Mouse (Mus musculus): ENCODE results near the gene Tbc1d1. TPM values are rescaled to one million over a fixed set of nuclear protein-coding genes. Genes with fewer than 3 reads are reported as not detected.
A peak's percentile ranks its signal among the peaks of the same experiment; 100 is the strongest.

Tbc1d1 gene
- total RNA-seq, 1 experiment from 2014 or later = 61.0 TPM

DNA sequence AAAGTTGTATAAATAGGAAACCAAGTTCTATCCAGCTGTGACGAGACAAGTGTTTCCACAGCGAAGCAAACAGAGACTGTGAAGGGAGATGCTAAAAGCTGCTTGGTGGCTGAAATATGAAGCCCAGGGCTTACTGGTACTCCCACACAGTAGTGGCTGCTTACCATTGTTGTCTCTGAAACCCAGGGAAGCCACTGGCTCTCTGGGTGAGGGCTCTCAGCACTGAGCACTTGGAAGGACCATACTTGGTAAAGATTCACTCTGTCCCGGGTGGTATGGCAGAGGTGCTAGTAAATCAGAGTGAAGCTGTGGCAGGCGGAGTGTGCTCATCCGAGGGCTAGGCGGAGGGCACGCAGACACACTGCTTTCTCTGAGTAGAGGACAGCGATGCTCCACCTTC is 131.2 kb downstream of the Tbc1d1 start:
- no peak for ATAC-seq (replicated peaks; ENCODE audit: insufficient number of reproducible peaks, low FRiP score, low TSS enrichment, poor library complexity, severe bottlenecking)

DNA sequence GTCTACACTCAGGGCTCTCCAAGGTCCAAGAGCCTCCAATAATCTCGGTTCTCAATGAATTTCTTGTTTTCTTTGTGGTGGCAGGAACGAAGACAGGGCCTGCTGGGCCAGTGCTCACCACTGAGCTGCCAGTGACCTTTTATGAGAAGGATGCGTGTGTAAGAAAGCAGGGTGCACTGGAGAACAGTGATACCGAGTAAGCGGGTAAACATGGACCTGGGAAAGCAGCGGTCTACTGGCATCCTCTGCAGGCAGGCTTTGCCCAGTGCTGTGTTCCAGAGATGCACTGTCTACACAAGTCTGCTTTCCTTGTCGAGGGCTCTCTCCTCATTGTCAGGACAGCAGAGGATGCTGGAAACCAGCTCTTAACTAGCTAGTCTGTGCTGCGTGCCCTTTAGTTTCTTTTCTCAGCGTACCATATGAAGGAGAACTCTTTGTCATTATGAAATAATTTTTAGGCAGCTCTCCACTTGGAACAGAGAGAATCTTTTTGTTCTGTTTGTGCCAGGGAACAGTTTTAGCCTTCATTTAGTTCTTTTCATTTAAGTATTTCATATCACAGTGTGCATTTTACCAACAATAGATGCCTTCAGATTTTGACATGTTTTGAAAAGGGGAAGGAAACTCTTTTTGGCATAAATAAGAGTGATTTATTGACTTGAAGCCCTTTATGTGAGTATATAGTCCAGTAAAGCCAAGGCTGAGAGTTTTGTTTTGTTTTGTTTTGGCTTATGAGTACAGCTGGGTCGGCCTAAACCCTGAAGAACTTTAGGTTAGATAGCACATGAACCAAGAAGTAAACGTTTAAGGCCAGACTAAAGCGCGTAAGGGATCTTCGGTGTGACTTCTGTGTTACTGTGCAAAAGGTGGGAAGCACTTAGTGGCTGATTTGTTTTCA is 132.2 kb downstream of the Tbc1d1 start:
- no peak for ATAC-seq (replicated peaks; ENCODE audit: insufficient number of reproducible peaks, low FRiP score, low TSS enrichment, poor library complexity, severe bottlenecking)

DNA sequence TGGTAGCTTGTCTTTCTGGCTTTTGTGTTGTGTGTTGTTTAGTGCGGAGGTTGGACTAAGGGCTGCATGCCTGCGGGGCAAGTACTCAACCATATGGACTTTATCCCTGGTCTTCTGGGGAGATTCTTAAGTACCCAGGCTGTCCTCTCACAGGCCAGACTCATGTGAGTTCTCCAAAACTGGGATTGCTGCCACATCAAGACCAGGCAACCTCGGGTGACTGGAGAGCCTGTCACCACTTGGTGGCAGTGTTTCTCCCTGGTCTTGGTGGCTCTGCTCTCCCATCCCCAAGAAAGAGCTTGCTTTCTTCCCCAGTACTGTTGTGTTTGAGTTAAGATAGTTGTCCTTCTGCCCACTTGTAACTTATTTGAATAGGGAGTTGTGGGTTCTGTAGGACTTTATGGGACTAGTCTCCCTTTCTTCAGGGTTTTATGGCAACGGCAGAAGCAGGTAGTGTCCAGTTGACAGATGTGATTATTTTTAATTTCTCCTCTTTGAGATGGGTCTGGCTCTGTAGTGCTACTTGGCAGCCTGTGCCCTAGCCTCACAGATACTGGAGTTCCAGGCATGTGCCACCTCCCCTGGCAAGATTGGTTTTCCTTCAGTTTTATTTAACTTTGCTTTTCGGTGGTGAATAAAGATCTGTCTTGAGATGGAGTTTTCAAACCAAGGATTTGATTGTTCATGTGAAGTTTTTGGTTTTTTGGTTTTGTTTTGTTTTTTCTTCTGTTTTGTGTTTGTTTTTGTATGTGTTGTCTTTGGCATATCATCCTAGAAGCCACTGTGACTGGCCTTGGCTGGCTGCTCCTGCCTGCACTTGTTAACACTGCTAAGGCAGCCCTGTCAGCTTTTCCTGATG is 133.3 kb downstream of the Tbc1d1 start:
- ATAC-seq (replicated peaks; ENCODE audit: insufficient number of reproducible peaks, low FRiP score, low TSS enrichment, poor library complexity, severe bottlenecking) = peak; percentile 57

DNA sequence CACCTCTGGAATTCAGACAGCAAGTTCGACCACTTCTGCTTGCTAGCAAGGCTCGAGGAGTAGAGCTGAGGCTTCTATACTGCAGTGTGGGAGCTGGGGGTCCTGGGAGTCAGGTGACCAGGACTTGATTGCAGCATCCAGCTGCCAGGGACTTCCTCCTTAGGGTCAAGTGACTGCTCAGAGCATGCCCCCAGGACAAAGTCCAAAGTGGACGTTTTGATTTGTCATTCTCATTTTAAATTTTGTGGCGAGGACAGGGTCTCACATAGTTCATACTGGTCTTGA is 133.9 kb downstream of the Tbc1d1 start:
- ATAC-seq (replicated peaks; ENCODE audit: insufficient number of reproducible peaks, low FRiP score, low TSS enrichment, poor library complexity, severe bottlenecking) = no peak

DNA sequence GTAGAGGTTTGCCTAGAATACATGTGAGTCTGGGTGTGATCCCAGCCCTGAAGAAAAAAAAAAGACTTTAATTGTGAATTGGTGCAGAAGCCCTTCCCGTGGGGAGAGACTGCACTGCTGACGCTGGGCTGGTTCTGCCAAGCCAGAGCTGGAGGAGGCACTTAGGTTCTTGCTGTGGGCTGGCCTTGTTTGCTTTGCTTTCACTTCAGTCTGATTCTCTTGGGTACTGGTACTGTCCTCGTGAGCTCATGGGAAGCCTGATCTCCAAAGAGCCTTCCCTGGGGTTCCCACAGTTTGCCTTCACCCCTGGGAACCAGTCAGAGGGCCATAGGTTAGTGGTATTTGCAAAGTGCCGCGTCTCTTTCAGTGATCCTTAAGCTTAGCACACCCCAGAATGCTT is 135.6 kb downstream of the Tbc1d1 start:
- ATAC-seq (replicated peaks; ENCODE audit: insufficient number of reproducible peaks, low FRiP score, low TSS enrichment, poor library complexity, severe bottlenecking) = no peak

DNA sequence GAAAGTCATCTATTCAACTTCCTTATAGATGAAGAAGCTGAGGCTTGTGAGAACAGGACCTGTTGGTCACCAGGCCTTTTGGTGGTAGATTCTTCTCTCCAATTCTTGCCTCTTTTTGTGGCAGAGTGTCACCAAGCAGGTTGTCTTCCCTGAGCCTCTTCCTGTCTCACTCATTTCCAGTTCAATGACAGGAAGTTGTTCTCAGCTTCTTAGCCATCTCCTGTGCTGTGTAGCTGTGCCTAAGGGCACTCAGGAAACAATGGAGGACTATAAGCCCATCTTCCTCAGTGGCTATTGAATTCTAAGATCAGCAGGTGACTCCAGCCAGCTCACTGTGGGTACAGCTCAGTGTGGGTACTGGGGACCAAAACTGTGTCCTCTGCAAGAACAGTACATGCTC is 139.5 kb downstream of the Tbc1d1 start:
- ATAC-seq (replicated peaks; ENCODE audit: insufficient number of reproducible peaks, low FRiP score, low TSS enrichment, poor library complexity, severe bottlenecking) = no peak

DNA sequence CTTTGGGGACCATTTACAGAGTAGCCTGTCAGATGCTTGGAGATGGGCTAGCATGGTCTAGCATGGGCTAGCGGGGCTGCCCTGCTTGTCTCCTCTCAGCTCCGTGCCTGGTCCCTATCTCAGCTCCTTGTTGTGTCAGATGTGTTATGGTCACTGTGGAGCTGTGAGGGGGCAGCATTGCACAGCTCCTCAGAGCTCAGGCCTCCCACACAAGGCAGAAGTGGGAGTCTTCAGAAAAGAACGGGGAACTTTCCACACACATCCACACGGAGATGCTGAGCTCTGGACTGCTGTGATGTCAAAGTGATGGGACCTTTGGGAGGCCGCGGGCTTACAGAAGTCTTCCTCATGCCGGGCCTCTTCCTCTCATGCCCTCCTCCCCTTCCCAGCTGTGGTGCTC is 140.2 kb downstream of the Tbc1d1 start:
- no peak for ATAC-seq (replicated peaks; ENCODE audit: insufficient number of reproducible peaks, low FRiP score, low TSS enrichment, poor library complexity, severe bottlenecking)

DNA sequence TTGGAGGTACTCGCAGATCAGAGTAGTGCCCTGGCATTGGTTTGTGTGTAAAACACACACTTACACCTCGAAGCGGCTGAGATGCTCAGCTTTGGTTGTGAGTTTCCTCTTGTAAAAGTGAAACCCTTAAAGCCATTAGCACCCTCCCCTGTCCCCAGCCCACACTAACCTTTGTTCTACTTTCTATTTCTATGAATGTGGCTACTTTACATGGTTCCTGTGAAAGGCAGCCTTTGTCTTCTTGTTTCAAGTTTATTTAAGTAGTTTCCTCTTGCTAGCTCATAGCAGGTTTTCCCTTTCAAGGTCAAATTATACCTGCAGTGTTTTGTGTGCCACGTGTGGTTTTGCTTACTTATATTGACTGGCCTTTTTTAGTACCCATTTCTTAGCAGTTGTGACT is 141.0 kb downstream of the Tbc1d1 start:
- peak; percentile 64 for ATAC-seq (replicated peaks; ENCODE audit: insufficient number of reproducible peaks, low FRiP score, low TSS enrichment, poor library complexity, severe bottlenecking)

DNA sequence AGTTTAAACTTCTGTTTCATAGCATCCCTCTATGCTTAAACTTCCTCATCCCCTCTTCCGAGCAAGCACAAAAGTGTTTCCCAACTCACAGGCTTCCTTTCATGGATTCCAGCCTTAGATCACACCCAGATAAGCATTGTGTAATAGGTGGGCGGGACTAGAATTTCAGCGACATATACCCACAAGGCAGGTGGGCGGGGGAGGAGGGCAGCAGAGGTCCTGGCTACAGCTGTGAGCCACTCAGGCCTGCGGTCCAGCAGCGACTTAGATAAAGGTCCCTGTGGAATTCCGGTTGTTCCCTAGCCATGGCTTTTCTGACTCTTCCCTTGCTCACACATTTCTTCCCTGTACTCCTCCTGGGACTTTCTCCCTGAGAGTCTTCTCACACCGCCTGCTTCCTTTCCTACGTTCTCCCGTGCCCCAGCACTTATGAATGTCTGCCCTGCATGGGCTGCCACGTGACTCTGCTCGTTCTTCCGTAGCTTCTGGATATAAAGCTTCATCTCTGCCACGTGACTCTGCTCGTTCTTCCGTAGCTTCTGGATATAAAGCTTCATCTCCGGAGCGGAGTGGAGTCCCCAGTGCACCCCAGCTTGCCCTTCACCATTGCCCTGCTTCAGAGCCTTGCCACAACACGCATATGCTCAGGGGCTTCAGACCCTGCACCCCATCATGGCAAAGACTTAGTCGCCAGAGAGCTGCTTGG is 142.4 kb downstream of the Tbc1d1 start:
- ATAC-seq (replicated peaks; ENCODE audit: insufficient number of reproducible peaks, low FRiP score, low TSS enrichment, poor library complexity, severe bottlenecking) = 0 out of 2 replicates have a peak, but pooled peaks have one; percentile 11

DNA sequence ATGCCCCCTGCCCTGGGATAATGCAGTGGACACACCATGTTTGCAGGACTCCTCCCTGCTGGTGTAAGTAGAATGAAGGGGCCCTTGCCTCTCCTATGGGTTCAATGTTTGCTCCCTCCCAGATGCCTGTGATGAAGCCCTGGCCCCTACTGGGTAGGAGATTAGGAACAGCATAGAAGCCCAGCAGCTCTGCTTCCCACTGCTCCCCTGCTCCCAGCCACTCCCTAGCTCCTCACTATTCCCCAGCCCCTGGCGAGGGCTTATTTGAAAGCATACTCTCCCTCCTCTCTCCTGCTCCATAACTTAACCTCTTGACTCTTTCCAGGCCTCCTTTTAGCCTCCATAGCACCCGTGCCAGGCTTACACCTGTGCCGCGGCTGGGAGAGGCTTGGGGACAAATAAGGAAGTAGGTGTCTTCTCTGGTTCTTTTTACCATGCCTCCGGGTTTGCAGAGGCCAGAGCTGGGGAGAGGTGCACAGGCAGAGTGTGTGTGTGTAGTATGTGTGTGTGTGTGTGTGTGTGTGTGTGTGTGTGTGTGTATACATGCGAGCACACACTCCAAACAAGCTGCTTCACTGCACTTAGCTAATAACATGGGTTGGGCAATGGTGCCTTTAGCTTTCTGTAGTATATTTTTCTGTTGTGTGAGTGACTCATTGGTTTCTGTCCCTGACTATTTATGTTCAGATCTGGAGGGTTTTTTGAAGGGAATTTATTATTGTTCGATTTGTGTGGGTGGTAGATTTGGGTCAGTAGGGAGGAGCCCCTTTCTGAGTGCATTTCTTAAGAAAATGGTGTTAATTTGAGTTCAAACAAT is 143.6 kb downstream of the Tbc1d1 start:
- no peak for ATAC-seq (replicated peaks; ENCODE audit: insufficient number of reproducible peaks, low FRiP score, low TSS enrichment, poor library complexity, severe bottlenecking)

DNA sequence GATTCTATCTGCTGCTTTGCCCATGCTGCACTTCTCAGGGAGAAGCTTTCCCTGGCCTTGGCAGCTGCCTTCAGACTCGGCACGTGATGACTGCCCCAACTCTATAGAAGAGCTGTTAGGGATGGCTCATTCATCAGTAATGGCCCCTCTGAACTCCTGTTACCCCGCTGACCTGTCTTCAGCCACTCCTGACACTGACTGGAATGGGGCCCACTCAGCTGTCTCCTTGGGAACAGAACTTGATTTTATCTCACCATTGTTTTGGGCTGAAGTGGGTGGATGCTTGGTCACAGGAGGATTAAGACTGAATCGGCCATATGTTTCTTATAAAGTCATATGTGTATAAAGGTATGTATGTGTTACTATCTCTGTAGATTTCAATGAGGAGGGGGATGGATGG is 145.1 kb downstream of the Tbc1d1 start:
- ATAC-seq (replicated peaks; ENCODE audit: insufficient number of reproducible peaks, low FRiP score, low TSS enrichment, poor library complexity, severe bottlenecking) = no peak

DNA sequence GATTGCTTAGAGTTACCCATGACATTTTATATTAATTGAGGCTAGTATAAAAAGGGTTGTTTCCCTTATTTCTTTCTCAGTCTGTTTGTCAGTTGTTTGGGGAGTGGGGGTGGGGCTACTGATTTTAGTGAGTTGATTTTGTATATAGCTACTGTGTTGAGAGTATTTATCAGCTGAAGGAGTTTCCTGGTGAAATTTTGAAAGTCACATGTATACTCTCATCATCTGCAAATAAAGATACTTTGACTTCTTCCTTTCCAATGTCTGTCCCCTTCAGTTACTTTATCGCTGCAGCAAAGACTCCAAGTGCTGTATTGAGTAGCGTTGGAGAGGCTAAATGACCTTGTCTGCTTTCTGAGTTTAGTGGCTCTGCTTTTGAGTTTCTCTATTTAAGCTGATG is 151.2 kb downstream of the Tbc1d1 start:
- ATAC-seq (replicated peaks; ENCODE audit: insufficient number of reproducible peaks, low FRiP score, low TSS enrichment, poor library complexity, severe bottlenecking) = no peak

DNA sequence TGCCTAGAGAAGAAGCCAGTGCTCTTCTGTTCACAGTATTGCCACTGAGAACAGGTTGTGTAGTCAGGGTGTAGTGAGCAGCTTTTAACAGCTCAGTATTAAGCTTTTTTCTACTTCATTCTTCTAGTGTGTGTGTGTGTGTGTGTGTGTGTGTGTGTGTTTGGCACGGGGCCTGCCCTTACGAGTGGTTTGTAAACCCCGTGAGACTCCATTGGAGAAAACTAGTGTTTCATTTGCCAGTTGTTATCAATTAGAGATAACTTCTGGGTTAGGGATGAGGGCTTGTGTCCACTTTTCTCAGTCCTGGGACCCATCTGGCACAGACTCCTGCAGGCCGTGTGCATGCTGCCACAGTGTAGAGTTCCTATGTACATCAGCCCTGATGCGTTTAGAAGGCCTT is 156.2 kb downstream of the Tbc1d1 start:
- no peak for ATAC-seq (replicated peaks; ENCODE audit: insufficient number of reproducible peaks, low FRiP score, low TSS enrichment, poor library complexity, severe bottlenecking)

DNA sequence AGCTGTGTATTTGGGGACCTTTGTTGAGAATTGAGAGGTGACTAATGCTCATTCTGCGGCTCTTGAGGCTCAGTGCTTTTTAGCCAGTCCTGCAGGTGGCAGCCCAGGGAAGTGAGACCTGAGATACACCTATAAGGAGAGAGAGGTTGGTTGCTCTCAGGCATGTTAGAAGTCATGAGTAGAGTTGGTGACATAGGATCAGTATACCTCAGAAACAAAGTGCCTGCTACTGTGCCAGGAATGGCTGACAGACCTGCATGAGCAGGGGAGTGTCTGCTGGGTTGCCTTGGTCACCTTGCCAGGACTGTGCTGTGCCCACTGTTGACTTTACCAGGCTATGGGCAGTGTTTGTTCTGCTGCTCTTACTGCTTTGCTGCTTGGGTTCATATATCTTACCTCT is 157.4 kb downstream of the Tbc1d1 start:
- ATAC-seq (replicated peaks; ENCODE audit: insufficient number of reproducible peaks, low FRiP score, low TSS enrichment, poor library complexity, severe bottlenecking) = no peak

DNA sequence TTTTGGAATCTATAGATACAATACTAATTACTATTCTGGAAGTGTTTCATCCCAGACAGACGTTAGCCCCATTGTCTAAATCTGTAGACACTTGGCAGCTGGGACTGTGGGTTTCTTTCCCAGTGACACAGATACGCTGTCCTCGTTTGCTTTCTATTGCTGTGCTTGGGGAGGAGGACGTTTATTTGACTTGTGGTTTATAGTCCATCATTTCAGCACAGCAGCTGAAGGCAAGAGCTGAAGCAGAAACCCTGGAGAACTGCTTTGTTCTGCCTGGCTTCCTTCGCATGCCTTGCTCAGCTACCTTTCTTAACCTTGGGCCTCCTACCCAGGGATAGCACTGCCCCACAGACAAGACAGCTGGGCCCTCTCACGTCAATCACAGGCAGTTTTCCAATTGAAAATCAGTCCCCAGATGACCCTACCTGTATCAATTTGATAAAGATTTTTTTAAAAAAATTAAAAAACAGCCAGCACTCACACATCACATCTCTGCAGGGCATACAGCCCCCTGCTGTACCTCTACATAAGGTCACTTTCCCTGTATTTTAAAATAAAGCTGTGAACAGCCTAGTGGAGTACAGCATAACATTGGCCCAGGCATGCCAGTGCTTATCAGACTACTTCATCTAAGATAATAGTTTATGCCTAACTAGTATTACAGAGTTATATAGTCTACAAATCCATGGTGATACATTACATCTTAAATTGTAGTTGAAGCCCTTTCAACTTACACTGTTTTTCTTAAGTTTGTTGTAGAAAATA is 158.4 kb downstream of the Tbc1d1 start:
- ATAC-seq (replicated peaks; ENCODE audit: insufficient number of reproducible peaks, low FRiP score, low TSS enrichment, poor library complexity, severe bottlenecking) = no peak

DNA sequence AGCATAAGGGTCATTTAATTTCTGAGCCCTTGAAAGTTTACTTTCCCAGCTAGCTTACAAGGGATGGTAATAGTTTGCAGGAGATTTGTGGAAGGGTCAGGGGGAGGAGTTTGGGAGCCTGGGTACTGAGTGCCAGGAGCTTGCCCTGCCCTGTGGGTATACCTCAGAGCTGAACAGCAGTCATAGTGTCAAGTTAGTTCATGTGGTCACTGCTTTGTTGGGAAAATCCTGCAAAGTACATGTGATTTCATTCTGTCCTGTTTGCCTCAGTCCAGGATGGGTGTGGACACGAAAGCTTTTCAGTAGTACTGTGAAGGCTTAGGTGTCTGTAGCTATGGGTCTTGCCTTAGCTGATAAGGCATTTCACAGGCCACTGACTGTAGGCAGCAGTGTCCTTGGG is 159.0 kb downstream of the Tbc1d1 start:
- ATAC-seq (replicated peaks; ENCODE audit: insufficient number of reproducible peaks, low FRiP score, low TSS enrichment, poor library complexity, severe bottlenecking) = no peak

DNA sequence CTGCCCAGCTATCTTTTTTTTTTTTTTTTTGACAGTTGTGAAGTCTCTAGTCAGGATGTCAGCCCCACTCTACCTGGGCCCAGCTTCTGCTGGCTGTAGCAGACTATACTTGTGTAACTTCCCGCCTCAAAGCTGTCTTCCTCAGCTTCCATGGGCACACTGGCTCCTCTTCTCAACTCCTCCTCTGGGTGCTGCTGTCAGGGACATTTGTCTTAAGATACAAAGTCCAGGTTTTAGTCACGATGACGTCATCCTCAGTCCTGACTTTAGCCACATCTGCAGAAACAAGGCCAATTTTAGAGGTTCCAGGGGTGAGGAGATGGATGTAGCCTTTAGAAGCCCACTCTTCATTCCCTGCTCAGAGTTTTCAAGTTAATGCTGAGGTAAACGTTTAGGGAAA is 167.2 kb downstream of the Tbc1d1 start:
- no peak for ATAC-seq (replicated peaks; ENCODE audit: insufficient number of reproducible peaks, low FRiP score, low TSS enrichment, poor library complexity, severe bottlenecking)

DNA sequence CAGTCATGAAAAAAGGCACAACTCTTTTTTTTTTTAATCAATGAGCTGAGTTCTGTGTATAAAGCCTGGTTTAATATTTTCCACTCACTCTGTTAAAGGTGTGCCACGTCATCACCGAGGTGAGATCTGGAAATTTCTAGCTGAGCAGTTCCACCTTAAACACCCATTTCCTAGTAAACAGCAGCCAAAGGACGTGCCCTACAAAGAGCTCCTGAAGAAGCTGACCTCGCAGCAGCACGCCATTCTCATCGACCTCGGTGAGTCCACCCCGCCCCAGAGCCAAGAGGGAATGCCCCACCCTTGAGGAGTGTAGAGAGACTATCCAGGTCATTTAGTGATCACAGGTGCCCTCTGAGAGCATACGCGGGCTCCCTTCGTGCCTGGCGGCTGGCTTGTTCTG is 168.2 kb downstream of the Tbc1d1 start:
- no peak for ATAC-seq (replicated peaks; ENCODE audit: insufficient number of reproducible peaks, low FRiP score, low TSS enrichment, poor library complexity, severe bottlenecking)
